Mouse (Mus musculus) liver, adult 2 months (tissue): ENCODE measurements at regions not wholly inside any gene's neighbourhood (a gene's known extent, or its start where the extent isn't known, plus 50 kb on each side); places are given as distances from the start of the nearest gene placed in this dataset.

ENCODE experiments used
- CTCF ChIP-seq: fragments of 200-500 bp; IDR thresholded peaks from 2 replicates; pipeline ENCODE4 v1.5.1; 2011; ENCODE audit warnings: low read depth, low read length, control low read depth
- POLR2A ChIP-seq: fragments of 200-500 bp; IDR thresholded peaks from 2 replicates; pipeline ENCODE4 v1.6.1; 2011; ENCODE audit warnings: low read length, control low read depth; ENCODE audit not compliant: insufficient read depth; ENCODE audit errors: extremely low read depth

GRCm38 (mm10) chr7:113073781-113074180 lies 120.0 kb downstream of the Rassf10 start:
- TF ChIP-seq CTCF, result no peak
- no peak for TF ChIP-seq POLR2A
